Mouse (Mus musculus): Measurements from ENCODE around the gene Eif4g3.

The Eif4g3 gene

DNA sequence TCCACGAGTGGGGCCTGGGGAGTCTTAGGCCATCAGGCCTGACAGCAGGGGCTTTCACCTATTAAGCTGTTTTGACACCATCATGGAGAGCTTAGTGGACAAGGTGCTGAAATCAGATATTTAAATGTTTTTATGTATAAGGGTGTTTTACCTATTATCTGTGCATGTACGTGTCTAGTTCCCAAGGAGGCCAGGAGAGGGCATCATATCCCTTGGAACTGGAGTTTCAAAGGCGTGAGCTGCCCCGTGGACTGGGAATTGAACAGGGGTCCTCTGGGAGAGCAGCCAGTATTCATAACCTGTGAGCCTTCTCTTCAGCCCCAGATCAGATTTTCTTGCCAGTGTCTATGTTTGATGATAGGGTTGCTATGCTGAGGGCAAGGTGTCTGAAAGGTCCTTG, 2.4 kb upstream of the Eif4g3 start:
- DNase-seq (ENCODE audit: low spot score): no peak

DNA sequence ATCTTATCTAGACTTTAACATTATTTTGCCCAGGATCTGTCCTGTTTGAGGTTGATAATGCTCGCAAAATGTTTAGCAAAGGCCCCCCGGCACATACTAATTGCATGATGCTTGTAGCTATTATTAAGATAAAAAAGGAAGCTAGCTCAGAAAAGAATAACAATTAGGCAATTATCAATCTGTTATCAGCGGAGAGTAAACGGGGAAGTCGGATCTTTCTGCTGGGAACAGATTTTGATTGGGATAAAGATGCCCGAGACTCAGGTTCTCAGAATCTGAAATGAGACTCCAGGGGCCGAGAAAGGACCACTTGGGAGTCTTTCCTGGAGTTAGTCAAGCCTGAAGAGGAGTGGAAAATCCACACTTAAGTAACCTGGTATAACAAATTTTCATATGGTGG, 1.6 kb upstream of the Eif4g3 start:
- no peak for DNase-seq (ENCODE audit: low spot score)

DNA sequence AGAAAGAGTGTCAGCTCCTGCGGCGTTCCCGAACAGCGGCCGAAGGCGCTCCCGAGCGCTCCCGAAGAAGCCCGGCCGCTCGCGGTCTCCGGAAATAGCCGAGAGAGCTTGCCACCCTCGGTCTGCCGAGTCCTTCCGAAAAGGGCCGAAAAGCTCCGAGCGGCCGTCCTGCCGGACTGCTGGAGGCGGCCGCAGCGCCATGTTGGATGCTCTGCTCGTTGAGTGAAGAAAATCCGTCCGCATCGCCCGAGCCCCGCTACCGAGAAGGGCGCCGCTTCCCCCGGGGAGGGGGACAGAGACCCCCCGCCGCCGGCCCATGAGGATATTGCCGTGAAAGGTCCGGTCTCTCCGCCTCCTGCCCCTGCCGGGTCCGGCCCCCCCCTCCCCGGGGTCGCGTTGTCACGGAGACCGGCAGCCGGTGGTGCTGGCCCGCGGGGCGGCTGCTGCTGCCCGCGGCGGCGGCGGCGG, 503 bp downstream of the Eif4g3 start:
- peak; percentile 90 for DNase-seq (ENCODE audit: low spot score)

DNA sequence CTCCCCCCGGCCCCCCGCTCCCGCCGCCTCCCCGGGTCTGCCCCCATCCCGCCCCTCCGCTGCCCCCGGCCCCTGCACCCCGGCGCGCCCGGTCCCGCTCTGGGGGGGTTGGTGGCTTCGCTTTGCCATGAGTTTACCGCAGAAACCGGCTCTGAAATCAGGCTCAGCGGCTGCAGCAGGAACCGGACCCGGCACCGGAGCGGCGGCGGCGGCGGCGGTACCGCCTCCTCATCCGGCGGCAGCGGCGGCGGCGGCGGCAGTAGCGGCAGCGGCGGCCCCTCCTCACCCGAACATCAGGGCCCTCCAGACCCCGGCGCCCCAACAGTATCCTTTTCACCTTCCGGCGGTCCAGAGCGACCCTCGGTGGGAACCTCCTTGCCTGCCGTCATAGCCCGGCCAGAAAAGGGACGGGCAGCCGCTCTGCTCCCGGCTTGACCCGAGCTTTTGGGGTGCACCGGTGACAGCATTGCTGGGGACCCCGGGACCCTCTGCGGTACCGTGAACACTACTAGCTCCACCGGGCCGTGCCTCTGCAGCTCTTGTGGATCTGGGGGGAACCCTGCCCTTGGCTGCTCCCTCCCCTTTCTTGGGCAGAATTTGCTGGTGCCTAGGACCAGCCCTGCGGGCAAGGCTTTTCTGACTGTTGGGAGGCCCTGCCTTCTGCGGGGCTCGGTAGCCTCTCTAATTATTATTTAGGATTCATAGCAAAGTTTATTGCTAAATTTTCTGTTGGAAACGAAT, 1.2 kb downstream of the Eif4g3 start:
- DNase-seq (ENCODE audit: low spot score): no peak

DNA sequence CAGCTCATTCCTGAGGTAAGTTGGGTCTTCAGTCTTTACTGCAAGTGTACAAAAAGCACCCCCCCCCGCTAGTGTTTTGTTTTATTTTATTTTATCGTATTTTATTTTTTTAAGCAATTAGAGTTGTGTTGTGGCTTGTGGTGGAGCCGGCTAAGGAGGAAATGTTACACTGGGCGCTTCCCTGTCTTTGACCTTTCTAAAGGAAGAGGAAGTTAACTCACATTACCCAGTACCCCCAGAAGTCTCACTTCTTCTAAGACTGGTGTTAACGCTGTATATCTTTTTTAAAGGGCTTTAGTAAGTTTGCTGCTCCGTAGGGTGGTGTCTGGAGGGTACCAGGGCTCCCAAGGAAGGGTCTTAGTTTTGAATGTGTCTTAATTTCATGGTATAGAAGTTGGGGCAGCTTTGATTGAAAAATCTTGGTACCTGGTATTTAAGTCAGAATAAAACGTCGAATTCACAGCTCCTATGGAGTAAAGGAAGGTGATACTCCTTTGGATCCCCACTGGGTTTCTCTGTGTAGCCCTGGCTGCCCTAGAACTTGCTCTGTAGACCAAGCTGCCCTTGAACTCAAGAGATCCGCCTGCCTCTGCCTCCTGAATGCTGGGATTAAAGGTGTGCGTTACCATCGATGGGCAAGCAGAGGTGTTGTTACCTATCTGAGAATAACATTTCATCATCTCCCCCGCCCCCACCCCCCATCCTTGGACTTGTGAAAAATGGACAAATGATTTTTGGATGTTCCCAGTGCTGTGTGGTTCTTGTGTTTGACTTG, 1.9 kb downstream of the Eif4g3 start:
- no peak for DNase-seq (ENCODE audit: low spot score)

DNA sequence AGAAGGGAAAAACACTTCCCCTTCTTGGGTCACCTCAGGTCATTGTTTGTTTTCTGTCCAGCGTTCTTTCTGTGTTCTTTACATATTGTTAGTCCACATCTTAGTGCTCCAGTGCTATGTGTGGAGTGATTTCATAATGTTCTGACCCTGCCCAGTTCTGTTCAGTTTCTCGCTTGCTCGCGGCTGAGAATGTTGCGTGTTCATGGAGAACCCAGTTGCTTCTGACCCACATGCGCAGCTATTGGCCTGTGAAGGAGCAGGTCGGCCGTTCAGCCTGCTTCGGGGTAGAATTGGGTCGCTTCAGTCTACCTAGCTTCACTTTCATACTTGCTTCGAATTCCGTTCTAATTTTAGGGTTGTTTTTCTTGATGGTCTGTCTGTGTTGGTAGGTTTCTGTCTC, 2.6 kb downstream of the Eif4g3 start:
- no peak for DNase-seq (ENCODE audit: low spot score)

DNA sequence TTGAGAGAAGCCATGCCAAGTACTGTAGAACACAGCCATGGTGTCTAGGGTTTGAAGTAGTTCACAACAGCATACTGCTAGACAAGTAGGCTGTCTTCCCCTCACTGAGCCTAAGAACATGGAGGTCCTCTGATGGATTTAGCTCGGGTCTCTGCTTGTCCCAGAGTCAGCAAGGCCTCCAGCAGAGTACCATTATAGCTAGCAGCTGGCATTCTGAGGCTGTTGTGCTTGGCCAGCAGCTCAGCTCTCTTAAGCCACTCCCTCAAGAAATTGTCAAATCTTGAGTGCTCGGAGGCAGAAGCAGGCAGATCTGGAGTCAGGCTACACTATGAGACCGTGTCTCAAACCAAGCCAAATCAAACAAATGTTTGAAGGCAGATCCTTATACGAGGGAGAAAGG, 5.4 kb downstream of the Eif4g3 start:
- no peak for DNase-seq (ENCODE audit: low spot score)

DNA sequence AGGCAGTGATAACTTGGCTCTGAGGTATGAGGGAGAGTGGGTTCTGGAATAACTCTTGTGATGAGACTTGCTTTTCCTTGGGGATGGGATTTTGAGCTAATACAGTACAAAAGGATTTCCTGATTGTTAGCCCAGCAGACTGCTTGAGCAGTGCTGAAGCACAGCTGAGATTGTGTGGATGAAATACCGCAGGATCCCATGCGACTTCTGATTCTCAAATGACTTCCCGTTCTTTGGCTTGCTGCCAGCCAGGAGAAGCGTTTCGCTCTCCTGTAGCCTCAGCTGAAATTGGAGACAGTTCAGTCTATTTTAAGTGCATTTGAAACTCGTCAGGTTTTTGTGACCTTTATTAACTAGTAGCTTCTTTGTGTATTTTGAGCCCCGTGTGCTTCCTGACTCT, 7.9 kb downstream of the Eif4g3 start:
- DNase-seq (ENCODE audit: low spot score): no peak

DNA sequence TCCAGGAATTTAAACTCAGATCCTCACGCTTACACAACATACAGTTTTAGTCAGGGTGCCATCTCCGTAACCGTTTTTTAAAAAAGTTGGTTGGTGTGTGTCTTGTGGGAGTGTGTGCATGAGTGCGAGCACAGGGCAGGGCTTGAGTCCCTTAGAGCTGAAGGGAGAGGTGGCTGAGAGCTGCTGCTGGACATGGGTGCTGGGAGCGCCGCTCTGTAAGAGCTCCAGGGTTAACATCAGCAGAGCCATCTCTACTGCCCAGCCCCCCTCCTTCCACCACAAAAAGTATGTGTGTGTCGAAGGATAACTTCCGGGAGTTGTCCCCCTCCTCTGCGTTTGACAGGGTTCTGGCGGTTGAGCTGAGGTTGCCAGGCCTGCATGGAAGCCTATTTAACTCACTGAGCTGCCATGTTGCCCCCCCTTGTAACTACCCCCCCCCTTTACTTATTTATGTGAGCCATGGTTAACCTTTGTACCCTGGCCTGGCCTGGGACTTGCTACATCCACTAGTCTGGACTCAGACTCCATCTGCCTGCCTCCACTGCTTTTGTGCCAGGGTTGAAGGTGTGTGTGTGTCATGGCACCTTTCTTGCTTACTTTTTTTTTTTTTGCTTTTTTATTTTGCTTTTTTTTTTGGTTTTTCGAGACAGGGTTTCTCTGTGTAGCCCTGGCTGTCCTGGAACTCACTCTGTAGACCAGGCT, 11.2 kb downstream of the Eif4g3 start:
- DNase-seq (ENCODE audit: low spot score): no peak

DNA sequence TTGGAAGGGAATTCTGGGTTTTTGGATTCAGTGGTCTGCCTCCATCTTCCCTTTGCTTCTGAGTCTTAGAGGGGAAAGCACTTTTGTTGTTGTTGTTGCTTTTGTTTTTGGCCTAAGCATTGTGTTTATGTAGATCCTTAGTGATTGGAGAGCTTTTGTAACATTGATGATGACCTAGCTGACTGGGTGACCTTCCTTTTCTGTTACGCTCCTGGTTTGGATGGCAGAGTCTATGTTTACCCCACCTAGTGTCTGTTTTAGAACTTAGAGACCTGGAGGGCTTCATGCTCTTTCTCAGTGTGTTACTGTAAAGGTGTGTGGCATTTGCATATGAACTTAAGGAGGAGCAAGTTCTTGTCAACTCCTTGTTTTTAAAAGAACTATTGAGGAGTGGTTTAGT, 13.0 kb downstream of the Eif4g3 start:
- no peak for DNase-seq (ENCODE audit: low spot score)

DNA sequence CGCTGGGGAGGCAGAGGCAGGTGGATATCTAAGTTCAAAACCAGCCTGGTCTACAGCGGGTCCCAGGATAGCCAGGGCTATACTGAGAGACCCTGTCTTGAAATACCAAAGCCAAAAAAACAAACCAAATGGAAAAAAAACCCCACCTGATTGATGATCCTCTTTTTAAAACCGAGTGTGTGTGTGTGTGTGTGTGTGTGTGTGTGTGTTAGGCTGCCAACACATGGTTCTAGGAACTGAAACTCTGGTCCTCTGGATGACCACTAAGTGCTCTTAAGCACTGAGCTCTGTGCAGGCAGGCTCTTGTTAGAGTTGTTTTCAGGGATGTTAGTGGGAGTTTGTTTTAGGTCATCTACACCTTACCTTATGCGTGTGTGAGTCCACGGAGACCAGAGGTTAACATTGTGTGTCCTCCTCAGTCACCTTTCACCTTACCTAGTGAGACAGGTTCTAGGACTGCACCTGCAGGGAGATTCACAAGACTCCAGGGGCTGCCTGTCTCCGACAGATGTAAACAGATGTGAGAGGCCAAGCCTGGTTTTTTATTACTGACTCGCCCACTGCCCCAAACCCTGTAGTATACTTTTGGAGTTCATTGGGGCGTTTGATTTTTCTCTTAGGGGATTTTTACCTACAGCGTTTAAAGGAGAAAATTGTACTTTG, 14.3 kb downstream of the Eif4g3 start:
- no peak for DNase-seq (ENCODE audit: low spot score)

DNA sequence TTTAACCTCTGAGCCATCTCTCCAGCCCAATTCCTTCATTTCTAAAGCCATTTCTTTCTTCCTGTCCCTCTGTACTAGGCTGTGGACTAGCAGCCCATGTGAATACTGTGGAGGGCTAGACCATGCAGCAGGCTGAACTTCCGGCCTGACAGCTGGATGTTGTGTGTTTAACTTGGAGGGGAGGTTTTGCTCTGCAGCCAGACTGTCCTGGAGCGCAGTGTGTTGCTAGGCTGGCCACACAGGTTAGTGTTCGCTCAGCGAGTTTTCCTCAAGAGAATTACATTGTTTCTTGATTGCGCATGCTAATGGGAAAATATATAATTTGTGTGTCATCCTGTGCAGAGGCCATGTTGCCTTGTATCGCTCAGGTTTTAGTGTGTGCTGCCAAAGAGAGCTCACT, 15.8 kb downstream of the Eif4g3 start:
- no peak for DNase-seq (ENCODE audit: low spot score)

DNA sequence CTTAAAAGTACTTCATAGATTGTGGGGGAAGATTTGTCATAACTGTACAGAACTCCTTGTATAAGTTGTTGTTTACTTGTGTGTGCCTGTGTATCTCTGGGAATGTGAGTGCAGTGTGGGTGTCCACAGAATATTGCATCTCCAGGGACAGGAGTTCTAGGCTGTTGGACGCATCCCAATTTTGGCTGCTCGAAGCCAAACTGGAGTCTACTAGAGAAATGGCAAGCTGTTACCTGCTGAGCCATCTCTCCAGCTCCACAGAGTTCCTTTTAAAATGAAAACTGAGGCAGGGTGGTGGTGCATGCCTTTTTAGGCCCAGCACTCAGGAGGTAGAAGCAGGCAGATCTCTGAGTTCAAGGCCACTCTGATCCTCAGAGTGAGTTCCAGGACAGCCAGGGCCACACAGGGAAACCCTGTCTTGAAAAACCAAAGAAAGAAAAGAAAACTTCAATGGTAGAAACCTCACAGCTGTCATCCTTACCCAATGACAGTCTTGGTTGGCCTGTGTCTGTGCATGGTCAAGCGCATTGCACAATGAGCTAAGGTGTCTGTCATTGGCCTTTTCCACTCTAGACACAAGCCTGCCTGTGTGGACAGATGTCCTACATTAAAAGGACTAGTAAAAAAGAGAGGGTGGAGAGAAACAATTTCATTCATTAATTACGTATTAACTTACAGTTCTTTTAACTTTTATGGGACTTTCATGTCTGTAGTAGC, 17.1 kb downstream of the Eif4g3 start:
- DNase-seq (ENCODE audit: low spot score): no peak

DNA sequence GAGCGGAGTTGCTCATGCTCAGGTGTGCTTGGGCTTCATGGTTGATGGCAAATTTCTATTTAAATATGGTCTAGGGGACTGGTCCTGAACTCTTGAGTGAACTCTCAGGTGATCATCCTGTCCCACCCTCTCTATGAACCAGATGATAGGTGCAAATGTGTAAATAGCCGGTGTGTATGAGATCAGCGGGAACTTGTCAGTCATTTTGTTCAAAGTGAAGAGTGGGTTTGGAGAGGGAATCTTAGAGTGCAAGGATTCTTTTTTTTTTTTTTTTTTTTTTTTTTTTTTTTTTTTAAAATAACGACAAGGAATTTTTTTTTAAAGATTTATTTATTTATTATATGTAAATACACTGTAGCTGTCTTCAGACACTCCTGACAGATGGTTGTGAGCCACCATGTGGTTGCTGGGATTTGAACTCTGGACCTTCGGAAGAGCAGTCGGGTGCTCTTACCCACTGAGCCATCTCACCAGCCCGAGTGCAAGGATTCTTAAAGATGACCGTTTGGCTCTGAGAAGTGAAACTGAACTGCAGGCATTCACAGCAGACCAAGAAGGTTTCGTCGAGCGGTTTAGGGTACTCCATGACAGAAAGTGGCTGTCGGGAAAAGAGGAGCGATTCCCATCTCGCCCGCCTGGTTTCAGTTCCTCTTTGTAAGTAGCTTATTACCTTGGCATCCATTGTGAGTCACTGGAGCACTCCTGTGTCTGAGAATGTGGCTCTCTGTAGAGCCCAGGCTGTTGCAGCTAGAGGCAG, 21.1 kb downstream of the Eif4g3 start:
- no peak for DNase-seq (ENCODE audit: low spot score)

DNA sequence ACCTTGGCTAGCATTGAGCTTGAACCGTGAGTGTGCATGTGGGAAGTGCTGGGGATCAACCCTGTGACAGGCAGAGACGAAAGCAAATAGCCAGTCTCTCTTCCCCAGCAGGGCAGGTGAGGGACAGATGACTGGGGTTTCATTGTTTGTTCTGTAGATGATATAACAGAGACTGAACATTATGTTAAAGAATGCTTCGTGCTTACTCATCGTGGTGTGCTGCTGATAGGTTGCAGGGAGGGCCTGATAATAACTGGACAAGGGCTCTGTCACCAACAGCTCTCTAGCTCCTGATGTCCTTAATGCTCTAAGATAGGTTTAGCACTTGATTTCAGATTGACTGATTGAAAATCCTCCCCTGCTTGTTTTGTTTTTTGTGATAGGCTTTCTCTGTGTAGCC, 23.1 kb downstream of the Eif4g3 start:
- no peak for DNase-seq (ENCODE audit: low spot score)

DNA sequence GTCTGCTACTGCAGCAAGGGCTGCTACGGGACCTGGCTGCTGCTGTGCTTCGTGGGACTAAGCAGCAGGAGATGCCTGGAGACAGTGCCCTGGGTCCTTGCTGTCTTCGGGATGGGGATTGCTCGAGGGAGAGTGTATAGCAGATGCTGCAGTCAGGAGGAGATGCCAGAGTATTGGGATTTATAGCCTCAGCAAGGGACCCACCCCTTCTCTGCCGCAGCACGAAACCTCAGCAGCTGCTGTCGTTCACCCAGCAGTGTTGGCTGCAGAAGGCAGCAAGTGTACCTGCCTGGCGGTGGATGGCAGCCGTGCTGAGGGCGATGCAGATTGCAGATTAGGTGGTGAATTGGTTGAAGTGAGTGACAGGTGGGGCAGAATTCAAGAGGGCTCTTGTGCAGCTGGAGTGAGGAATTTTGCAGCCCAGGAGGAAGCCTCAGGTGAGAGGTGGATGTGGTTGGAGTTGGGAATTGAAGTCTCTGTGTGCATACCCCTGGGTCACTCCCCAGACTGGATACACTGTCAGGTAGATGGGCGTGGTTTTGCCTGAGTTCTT, 24.3 kb downstream of the Eif4g3 start:
- DNase-seq (ENCODE audit: low spot score): no peak

DNA sequence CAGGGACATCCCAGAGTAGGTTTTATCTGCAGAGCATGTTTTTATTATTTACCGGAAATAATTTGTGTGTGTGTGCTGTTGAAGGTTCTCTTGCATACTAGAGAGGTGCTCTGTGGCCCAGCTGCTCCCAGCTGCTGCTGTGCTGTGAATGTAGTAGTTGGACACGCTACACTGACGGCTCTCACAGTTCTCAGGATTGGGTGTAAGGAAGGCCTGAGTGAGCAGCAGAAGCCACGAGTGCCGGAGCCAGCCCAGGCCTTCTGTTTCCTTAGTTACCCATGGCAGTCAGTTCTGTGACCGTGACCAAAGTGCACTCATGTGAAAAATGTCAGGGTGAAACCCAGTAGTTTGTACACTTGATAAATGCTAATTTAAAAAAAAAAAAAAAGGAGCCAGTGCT, 25.2 kb downstream of the Eif4g3 start:
- no peak for DNase-seq (ENCODE audit: low spot score)

DNA sequence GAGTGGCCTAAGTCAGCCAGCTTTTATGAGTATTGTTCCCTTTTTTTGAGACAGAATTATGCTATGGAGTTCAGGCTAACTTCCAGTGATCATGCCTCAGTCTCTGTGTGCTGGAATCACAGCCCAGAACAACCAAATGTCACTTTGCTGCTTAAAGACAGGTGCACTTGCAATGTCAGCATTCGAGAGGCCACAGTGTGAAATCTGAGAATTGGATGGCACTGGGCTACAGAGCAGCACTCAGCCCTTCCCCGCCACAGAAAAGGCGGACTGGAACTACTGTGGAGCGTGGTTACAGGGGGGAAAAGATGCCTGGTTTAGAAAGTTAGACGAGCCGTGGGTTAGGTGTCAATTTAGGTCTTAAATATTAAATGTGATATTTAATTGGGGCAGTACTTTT, 27.4 kb downstream of the Eif4g3 start:
- DNase-seq (ENCODE audit: low spot score): no peak

DNA sequence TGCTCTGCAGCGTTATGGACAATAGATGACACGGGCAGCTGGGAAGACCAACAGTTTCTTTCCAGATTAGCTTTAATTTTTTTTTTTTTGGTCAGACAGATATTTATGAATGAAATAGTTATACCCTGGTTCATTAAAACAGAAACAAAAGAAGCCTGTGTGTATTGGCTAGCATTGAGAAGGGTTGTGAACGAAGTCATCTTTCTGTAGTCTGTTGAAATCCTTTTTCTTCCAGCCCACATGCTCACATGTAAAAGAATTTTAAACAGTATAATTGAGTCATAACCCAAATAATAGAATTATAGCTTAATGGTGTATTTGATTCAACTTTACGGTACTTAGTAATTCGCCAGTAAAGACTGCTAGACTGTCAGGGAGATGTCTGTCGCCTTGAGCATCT, 28.8 kb downstream of the Eif4g3 start:
- no peak for DNase-seq (ENCODE audit: low spot score)

DNA sequence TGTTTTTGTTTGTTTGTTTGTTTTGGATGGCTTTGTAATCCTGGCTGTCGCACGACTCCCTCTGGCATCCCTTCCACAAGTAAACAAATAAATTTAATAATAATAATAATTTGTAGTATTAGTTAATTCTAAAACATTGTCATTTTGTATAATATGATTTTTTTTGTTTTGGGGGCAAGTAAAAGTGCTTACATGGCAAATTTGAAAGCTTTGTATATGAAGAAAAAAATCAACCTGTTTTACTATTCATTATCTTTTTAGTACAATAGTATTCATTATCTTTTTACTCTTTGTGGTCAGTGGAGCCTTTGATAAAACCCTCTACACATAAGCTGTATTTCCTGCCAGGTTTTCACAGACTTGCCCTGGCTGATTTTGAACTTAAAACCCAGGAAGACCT, 29.9 kb downstream of the Eif4g3 start:
- no peak for DNase-seq (ENCODE audit: low spot score)
